Mouse (Mus musculus) forebrain, postnatal 0 days (tissue): ENCODE data around the gene Hsd17b14. TPM values are rescaled to one million over a fixed set of nuclear protein-coding genes. Genes with fewer than 3 reads are reported as not detected.
"Not testable (repeated sequence)": the region's sequence is repeated elsewhere in the genome, so short reads cannot be mapped to it uniquely, and the experiment has no call there.

ENCODE experiments used
- ATAC-seq: fragments of 200-750 bp; cut with Nextera tagmentation; 2 replicates; pipeline ENCODE4 v1.8.0; 2017; ENCODE audit warnings: mild to moderate bottlenecking, moderate library complexity
- DNase-seq: peaks from one replicate; pipeline ENCODE4 v3.0.0-alpha.2; 2015
- H3K27ac ChIP-seq: fragments of 300-500 bp; sonication (generic); 2 replicates; pipeline ENCODE4 v1.5.1; 2014; ENCODE audit warnings: low read depth, mild to moderate bottlenecking, antibody characterized with exemption, low read length, moderate library complexity, mixed read lengths
- H3K27me3 ChIP-seq: fragments of 300-500 bp; sonication (generic); 2 replicates; pipeline ENCODE4 v1.6.1; 2014; ENCODE audit warnings: mild to moderate bottlenecking, low read length, mixed read lengths; ENCODE audit not compliant: insufficient read depth
- H3K36me3 ChIP-seq: fragments of 300-500 bp; sonication (generic); 2 replicates; pipeline ENCODE4 v1.6.1; 2014; ENCODE audit warnings: mild to moderate bottlenecking, moderate library complexity; ENCODE audit not compliant: insufficient read depth
- H3K4me1 ChIP-seq: fragments of 300-500 bp; sonication (generic); 2 replicates; pipeline ENCODE4 v1.6.1; 2014; ENCODE audit warnings: antibody characterized with exemption; ENCODE audit not compliant: insufficient read depth
- H3K4me2 ChIP-seq: fragments of 300-500 bp; sonication (generic); 2 replicates; pipeline ENCODE4 v1.6.1; 2014; ENCODE audit warnings: low read depth, mild to moderate bottlenecking, moderate library complexity
- H3K4me3 ChIP-seq: fragments of 300-500 bp; sonication (generic); 2 replicates; pipeline ENCODE4 v1.5.1; 2014; ENCODE audit warnings: low read depth, low read length, mixed read lengths
- H3K9ac ChIP-seq: fragments of 300-500 bp; sonication (generic); 2 replicates; pipeline ENCODE4 v1.6.1; 2014; ENCODE audit warnings: mild to moderate bottlenecking
- H3K9me3 ChIP-seq: fragments of 300-500 bp; sonication (generic); 2 replicates; pipeline ENCODE4 v1.6.1; 2016; ENCODE audit warnings: low read length
- CTCF ChIP-seq: sonication (generic); IDR thresholded peaks from 2 replicates; pipeline ENCODE4 v1.5.1; 2016; ENCODE audit warnings: antibody characterized with exemption, control low read depth, low read depth
- WGBS: fragments of 180-500 bp; shearing (Covaris S2); extraction: QIAGEN DNeasy Blood & Tissue Kit; methylation state at CpG from one replicate; pipeline ENCODE4 v1.1.7; 2014; 5-methylcytosine and 5-hydroxymethylcytosine counted together
- polyA plus RNA-seq: library from polyadenylated mRNA; unstranded; fragments of >200 nt; fragmentation: Nextera tagmentation; extraction: Ambion mirVana; gene quantifications from 2 replicates; pipeline ENCODE4 v1.2.1, GENCODE M21; 2015
- total RNA-seq: library from RNA; depleted of rRNA; stranded (reverse); fragments of >200 nt; gene quantifications from 2 replicates; pipeline ENCODE4 v1.2.3, GENCODE M21; 2014

The Hsd17b14 gene
- total and polyA plus RNA-seq, 2 experiments from 2014 or later: 0.63 TPM; not detected in 1

DNA sequence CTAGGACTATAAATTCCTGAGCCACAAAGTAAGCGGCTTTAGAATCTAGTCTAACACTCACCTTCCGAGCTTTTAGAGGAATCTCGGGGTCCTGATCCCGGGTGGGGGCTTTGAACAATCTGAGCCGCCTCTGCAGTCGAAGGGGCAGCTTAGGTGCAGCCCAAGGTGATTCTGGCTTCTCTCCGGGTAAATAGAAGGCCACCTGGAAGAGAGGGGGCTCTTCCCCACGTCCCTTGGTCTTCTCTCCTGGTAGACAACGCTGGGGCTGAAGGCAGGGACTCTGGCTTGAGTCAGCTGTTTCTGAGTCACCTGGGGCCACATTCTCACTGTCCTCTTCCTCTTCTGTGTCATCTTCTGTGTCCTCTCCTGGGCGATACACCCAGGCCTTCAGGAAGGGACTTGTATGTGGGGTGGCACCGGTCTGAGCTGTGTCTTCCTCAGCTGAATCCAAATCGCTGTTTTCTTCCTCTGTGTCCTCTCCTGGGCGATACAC lies 31.0 kb upstream of the Hsd17b14 start:
- no peak overlapping the region for H3K9ac ChIP-seq
- no peaks in the 10 kb centered on the region for H3K36me3 ChIP-seq
- no peaks in the 10 kb centered on the region for H3K9me3 ChIP-seq
- H3K4me3 ChIP-seq: no peak overlapping the region
- WGBS: 84% methylated on average over 12 of the region's 13 CpGs
- no peaks in the 10 kb centered on the region for H3K4me1 ChIP-seq
- DNase-seq (no peak), ATAC-seq (no peak)
- no peak for TF ChIP-seq CTCF
- no peak overlapping the region for H3K27ac ChIP-seq
- no peaks in the 10 kb centered on the region for H3K27me3 ChIP-seq
- no peak overlapping the region for H3K4me2 ChIP-seq

DNA sequence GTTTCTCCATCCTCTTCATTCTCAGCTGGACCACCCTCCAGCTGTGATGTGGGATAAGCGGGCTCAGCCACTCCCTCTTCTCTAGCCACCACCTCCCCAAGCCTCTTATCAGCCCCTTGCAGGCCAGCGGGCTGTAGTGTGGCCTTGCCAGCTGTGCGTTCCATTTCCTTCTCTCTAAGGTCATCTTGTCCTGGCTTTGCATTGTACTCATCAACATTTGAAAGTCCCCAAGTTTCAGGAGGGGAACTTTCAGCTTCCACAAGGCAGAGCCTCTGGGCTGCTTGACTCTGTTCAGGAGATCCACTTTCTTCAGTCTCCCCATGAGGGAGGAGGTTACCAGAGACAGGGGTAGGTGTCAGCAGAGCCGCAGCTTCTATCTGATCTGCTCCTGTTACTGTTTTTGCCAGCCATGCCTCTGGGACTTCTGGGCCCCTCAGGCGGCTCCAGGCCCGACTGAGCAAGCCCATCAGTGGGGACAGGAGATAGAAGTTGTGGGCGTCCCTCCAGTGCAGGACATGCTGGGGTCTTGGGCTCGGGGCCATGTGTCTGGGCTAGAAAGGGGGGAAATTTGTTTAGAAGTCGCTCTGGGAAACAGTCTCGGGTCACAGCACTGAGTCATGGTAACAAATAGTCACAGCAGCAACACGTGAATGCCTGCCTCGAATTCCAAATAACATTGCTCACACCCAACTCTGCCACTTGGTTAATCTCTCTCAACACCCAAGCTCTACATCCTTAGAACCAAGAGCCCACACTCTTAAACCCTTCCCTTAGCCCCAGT lies 29.7 kb upstream of the Hsd17b14 start:
- no peaks in the 10 kb centered on the region for H3K4me1 ChIP-seq
- no peaks in the 10 kb centered on the region for H3K27me3 ChIP-seq
- ATAC-seq (no peak), DNase-seq (no peak)
- H3K9me3 ChIP-seq: no peaks in the 10 kb centered on the region
- peak overlapping the region; percentile 63 for H3K4me2 ChIP-seq
- TF ChIP-seq CTCF: no peak
- peak overlapping the region; percentile 83 for H3K9ac ChIP-seq
- H3K36me3 ChIP-seq: no peaks in the 10 kb centered on the region
- WGBS: 34% methylated on average over 12 of the region's 12 CpGs
- H3K27ac ChIP-seq: peak overlapping the region; percentile 84
- H3K4me3 ChIP-seq: peak overlapping the region; percentile 89

DNA sequence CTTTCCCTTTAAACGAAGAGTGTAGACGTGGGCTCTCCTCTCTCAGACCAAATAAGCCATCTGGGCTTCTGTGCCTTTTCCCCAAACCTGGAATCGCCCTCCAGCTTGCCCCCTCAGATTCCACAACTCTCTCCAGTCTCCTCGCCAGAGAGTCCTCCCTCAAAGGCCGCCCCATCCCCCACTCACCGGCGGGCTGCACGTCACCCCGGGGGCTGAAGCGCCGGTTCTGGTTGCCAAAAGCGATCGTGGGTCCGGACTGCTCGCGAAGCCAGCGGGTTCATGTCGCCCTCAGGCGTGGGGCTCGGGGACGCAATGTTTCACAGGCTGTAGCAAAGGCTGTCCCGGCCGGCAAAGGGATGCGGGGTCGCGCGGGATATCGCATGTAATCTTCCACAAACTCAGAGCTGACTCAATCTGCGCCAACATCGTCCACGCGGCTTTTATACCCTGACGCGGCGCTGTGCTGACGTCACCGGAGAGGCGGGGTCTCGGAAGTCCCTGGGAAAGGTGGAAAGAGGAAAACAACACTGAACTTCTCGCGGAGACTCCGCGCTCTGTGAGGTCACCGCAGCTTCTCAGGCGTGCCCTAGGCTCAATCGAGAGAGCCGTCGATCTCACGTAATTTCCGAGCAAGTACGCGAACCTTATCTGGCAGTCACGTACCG lies 28.8 kb upstream of the Hsd17b14 start, which contains the start of the genes Ppp1r15a and Plekha4:
Gene Ppp1r15a (minus strand): TSS at position 460 of the 665 bp plus-strand sequence.
Gene Plekha4 (plus strand): TSS at position 522 of the 665 bp plus-strand sequence.
- DNase-seq: peak; percentile 96

DNA sequence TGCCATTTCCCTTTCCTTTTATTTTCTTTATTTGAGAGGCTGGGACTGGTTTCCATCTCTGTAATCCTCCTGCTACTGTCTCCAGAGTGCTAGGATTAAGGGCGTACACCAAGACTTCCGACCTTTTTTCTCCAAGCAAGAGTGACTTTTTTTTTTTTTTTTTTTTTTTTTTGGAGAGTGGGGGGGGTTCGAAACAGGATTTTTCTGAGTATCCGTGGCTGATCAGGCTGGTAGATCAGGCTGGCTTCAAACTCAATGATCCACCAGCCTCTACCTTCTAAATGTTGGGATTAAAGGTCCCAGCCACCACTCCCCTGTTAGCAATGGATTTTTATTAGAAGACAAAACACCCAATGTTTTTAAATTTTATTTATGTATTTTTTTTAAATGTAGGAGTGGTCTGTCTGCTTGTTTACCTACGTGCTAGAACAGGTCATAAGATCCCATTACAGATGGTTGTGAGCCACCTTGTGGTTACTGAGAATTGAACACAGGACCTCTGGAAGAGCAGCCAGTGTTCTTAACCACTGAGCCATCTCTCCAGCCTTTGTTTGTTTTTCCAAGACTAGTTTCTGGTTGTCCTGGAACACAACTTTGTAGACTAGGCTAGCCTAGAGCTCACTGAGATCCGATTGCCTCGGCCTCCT lies 28.1 kb upstream of the Hsd17b14 start:
- TF ChIP-seq CTCF: 0 out of 2 replicates have a peak, but pooled peaks have one; percentile 20
- H3K9ac ChIP-seq: peak overlapping the region; percentile 83
- H3K27ac ChIP-seq: peak overlapping the region; percentile 77
- H3K4me1 ChIP-seq: no peaks in the 10 kb centered on the region
- peak overlapping the region; percentile 63 for H3K4me2 ChIP-seq
- H3K9me3 ChIP-seq: no peaks in the 10 kb centered on the region
- no peak for DNase-seq
- H3K36me3 ChIP-seq: no peaks in the 10 kb centered on the region
- peak overlapping the region; percentile 89 for H3K4me3 ChIP-seq
- H3K27me3 ChIP-seq: no peaks in the 10 kb centered on the region
- WGBS: 27% methylated on average over 7 of the region's 7 CpGs
- no peak for ATAC-seq

More for the DNA sequence above, 28.8 kb upstream of the Hsd17b14 start, which contains the start of the genes Ppp1r15a and Plekha4:
- peak within 1 kb of the TSS; percentile 63 for H3K4me2 ChIP-seq
- H3K27ac ChIP-seq: peak within 1 kb of the TSS; percentile 84
- no peaks in the 10 kb centered on the region for H3K9me3 ChIP-seq
- peak; percentile 88 for ATAC-seq
- H3K9ac ChIP-seq: peak within 1 kb of the TSS; percentile 83
- no peaks in the 10 kb centered on the region for H3K4me1 ChIP-seq
- H3K36me3 ChIP-seq: no peaks in the 10 kb centered on the region
- 1% methylated on average over 54 of the region's 54 CpGs for WGBS
- H3K27me3 ChIP-seq: no peaks in the 10 kb centered on the region
- TF ChIP-seq CTCF: no peak
- H3K4me3 ChIP-seq: peak within 1 kb of the TSS; percentile 89

DNA sequence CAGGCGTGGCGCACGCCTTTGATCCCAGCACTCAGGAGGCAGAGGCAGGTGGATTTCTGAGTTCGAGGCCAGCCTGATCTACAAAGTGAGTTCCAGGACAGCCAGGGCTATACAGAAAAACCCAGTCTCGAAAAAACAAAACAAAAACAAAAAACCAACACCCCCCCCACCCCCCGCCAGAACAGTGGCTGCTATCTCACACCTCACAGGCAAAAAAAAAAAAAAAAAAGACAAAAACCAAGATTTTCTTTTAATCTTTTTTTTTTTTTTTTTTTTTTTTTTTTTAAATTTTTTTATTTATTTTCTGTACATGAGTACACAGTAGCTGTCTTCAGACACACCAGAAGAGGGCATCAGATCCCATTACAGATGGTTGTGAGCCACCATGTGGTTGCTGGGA lies 27.5 kb upstream of the Hsd17b14 start:
- H3K4me3 ChIP-seq, H3K9ac ChIP-seq, ATAC-seq, H3K36me3 ChIP-seq, DNase-seq, H3K27ac ChIP-seq, H3K4me1 ChIP-seq, H3K27me3 ChIP-seq, H3K4me2 ChIP-seq, H3K9me3 ChIP-seq: not testable (repeated sequence)
- WGBS: 92% methylated on average over 6 of the region's 6 CpGs

DNA sequence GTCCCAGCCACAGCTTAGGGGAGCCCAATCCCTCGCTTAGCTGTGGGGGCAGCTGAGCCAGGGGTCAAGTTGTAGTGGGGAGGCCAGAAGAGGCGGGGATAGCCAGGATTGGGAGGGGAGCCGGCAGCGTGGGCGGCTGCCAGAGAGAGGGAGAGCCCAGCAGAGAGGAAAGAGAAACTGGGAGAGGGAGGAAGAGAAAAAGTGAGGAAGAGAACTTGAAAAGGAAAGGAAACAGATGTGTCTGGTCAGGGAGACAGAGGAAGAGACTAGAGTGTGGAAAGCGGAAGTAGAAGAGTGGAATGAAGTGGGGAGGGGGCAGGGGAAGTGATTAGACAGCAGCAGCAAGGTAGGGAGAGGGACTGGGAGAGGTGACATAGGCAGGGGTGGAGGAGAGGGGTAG lies 25.2 kb upstream of the Hsd17b14 start:
- no peak for TF ChIP-seq CTCF
- H3K9me3 ChIP-seq: no peaks in the 10 kb centered on the region
- H3K4me1 ChIP-seq: no peaks in the 10 kb centered on the region
- H3K27ac ChIP-seq: no peak overlapping the region
- 19% methylated on average over 6 of the region's 6 CpGs for WGBS
- H3K4me2 ChIP-seq: no peak overlapping the region
- DNase-seq (no peak), ATAC-seq (no peak)
- no peak overlapping the region for H3K9ac ChIP-seq
- H3K4me3 ChIP-seq: no peak overlapping the region
- H3K36me3 ChIP-seq: no peaks in the 10 kb centered on the region
- H3K27me3 ChIP-seq: no peaks in the 10 kb centered on the region
